ENCODE assay signal across 12 mouse cellular contexts in the genomic region with DNA sequence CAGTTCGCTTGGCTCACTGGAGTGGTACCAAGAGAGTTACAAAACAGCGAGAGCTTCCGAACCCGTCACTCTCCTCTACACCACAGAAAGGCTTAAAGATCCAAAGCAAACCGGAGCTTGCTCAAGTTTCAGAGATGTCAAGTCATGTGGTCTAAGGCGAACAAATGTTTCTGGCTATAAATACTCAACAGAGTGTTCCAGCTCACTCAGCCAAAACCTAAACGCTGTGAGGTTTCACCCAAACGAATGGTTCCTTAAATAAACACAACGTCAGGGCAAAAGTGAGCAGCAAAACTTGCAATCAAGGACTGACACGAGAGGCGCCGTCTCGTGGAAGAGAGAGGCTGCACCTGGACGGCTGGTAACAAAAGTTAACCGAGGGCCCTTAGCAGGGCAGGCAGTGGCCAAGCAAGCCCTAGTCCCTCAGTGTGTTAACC.
DNase-seq lines count a peak whose midpoint lies in the region; ATAC-seq and TF ChIP-seq lines count a peak whose summit lies in the region.
"Had no signal": no experiment of that assay in that cellular context is flagged by ENCODE, and none has a peak within 500 bp of the region (broad histone marks: within the 10 kb centered on the region; RNA-seq: fewer than 3 reads in every experiment).

No protein-coding gene starts in this region.

- intact Hi-C loops in gastrocnemius, adult 2 months (cut with DNase I): no loop called here

- peak overlapping the region; percentile 13; the same call in 1 of the 2 replicates for H3K4me3 ChIP-seq in gastrocnemius, adult 2 months
- H3K4me3 ChIP-seq in kidney, postnatal 0 days (replicated peaks; ENCODE audit: low read depth, low read length): no peak overlapping the region
- H3K4me3 ChIP-seq: hindbrain, embryonic 15.5 days; liver, embryonic 13.5 days had no signal

- TF ChIP-seq CTCF in gastrocnemius, adult 2 months (IDR thresholded peaks at IDR 0.05): no peak; the same call in 1 of the 2 replicates
- no peak for TF ChIP-seq CTCF in kidney, postnatal 0 days (IDR thresholded peaks at IDR 0.05; ENCODE audit: low read depth)

- no peak overlapping the region for H3K27ac ChIP-seq in gastrocnemius, adult 2 months
- H3K27ac ChIP-seq in kidney, postnatal 0 days: no peak overlapping the region
- H3K27ac ChIP-seq: hindbrain, embryonic 15.5 days; liver, embryonic 13.5 days had no signal

- H3K4me2 ChIP-seq in kidney, postnatal 0 days (ENCODE audit: low read length): no peak overlapping the region
- H3K4me2 ChIP-seq: hindbrain, embryonic 15.5 days; liver, embryonic 13.5 days had no signal

- no peak overlapping the region for H3K9ac ChIP-seq in kidney, postnatal 0 days (ENCODE audit: low read depth, low read length)
- H3K9ac ChIP-seq: hindbrain, embryonic 15.5 days; liver, embryonic 13.5 days had no signal

- DNase-seq in gastrocnemius, adult 2 months: no peak
- DNase-seq in gastrocnemius, postnatal 4 days (ENCODE audit: low spot score in 2 of 2): no peak
- DNase-seq in A20 (ENCODE audit: low read depth, low spot score): peak; percentile 95
- DNase-seq in kidney, postnatal 0 days (ENCODE audit: low spot score): peak; percentile 58
- peak; percentile 27 for DNase-seq in skeletal muscle tissue, adult 2 months (ENCODE audit: low read depth, low spot score)
- no peak for DNase-seq in ovary, postnatal 14 days (ENCODE audit: low spot score)
- no peak for DNase-seq in adrenal gland, postnatal 36 days
- DNase-seq in T-cell, adult 2 months (ENCODE audit: low spot score): no peak
- DNase-seq: cerebellum, postnatal 14 days; liver, embryonic 13.5 days; right cerebral cortex, postnatal 14 days had no signal

- H3K36me3 ChIP-seq in kidney, postnatal 0 days (ENCODE audit: insufficient read depth, low read length): no peaks in the 10 kb centered on the region
- H3K36me3 ChIP-seq: hindbrain, embryonic 15.5 days; liver, embryonic 13.5 days had no signal

- H3K27me3 ChIP-seq in kidney, postnatal 0 days (ENCODE audit: insufficient read depth, low read length): no peaks in the 10 kb centered on the region
- H3K27me3 ChIP-seq: hindbrain, embryonic 15.5 days; liver, embryonic 13.5 days had no signal

- ATAC-seq in kidney, postnatal 0 days (replicated peaks; ENCODE audit: low FRiP score, low read depth): no peak

- H3K4me1 ChIP-seq in kidney, postnatal 0 days (replicated peaks; ENCODE audit: insufficient read depth, low read length): no peaks in the 10 kb centered on the region
- H3K4me1 ChIP-seq: hindbrain, embryonic 15.5 days; liver, embryonic 13.5 days had no signal

- WGBS in kidney, postnatal 0 days: 17% methylated on average over 15 of the region's 15 CpGs

- no peaks in the 10 kb centered on the region for H3K9me3 ChIP-seq in kidney, postnatal 0 days (replicated peaks; ENCODE audit: low read length)
- H3K9me3 ChIP-seq: hindbrain, embryonic 15.5 days; liver, embryonic 13.5 days had no signal

Comparison
In these comparisons a context has a peak if more than half of its experiments do, and no peak if none do; other contexts are left out.
1. DNase-seq: peak in A20 (single experiment), kidney, postnatal 0 days (single experiment) and skeletal muscle tissue, adult 2 months (single experiment); none in gastrocnemius, adult 2 months (single experiment), gastrocnemius, postnatal 4 days (0 of 2), ovary, postnatal 14 days (single experiment), adrenal gland, postnatal 36 days (0 of 2) and T-cell, adult 2 months (single experiment).